Mouse (Mus musculus) heart, postnatal 0 days (tissue): ENCODE measurements around the gene Hyal4.

Experiments
- CTCF ChIP-seq: IDR thresholded peaks from 2 replicates; pipeline ENCODE4 v1.5.1; 2016; ENCODE audit warnings: antibody characterized with exemption, control low read depth, low read depth
- EP300 ChIP-seq: IDR thresholded peaks from 2 replicates; pipeline ENCODE4 v1.6.1; 2016; ENCODE audit warnings: antibody characterized with exemption, low read depth

DNA sequence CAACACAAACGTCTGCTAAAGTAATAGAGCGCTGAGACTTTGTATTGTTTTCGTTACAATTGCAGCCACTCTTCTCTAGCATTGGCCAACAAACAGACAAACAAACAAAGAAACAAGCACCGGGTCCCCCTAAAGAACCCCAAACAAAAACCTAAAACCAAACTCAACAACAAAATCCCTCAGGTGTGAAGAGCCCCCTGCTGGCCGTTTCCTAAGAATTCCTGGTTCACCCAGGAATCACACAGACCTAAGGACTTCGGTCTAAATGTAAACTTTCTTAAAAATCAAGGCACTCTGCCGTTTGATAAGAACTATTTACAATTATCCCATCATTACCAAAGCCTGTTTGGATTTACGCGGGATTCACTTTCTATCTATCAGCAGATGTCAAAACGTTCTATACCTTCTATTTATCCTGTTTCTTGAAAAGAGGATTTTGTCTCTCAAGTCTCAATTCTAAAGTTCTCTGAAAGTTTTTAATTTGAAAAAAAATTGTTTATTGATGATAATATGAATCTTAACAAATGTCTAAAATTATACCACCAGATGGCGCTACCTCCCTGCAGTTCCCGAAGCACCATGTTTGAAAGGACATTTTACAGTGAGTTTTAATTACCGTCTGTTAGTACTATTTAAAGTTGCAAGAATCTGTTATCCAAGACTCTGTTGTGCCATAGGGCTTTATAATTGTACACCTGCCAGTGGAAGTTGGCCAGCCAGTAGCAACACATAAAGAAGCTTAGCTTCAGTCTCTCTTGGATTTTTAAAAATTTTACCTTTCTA is 26.6 kb upstream of the Hyal4 start:
- TF ChIP-seq CTCF, result peak; percentile 65
- TF ChIP-seq EP300, result no peak
